Mouse (Mus musculus): ENCODE data around the gene Olfr774. TPM values are rescaled to one million over a fixed set of nuclear protein-coding genes. Genes with fewer than 3 reads are reported as not detected.

The Olfr774 gene
- polyA plus RNA-seq (2014; fragmentation: Illumina TruSeq; extraction: RNeasy Lipid Tissue Mini Kit (QIAGEN cat#74804); ENCODE audit: low read depth, low replicate concordance), result not detected

GRCm38 (mm10) chr10:129235904-129236303 is at the start of gene Olfr774:
Gene Olfr774 (plus strand): TSS chr10:129236204.

GRCm38 (mm10) chr10:129187319-129187718 is 48.7 kb upstream of the Olfr774 start, which contains the start of gene Olfr773:
Gene Olfr773 (minus strand): TSS chr10:129187419.

DNA sequence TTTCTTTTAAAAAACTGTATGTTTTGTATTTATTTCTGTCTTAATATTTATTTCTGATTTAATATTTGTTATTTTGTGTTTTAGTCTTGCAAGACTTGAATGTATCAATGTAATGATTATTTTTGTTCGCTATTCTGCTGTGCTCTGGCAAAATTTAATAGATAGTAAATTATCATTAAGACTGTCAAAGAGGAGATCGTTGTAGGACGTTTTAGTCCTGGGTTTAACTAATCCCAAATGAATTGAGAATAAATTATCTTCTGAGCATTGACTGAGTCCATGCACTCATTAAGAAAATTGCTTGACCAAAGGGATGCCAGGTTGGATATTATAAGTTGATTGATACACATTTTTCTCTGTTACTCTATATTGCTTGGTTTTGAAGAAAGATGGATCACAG is 12.1 kb downstream of the Olfr774 start, which contains the start of gene Olfr775:
TSS of gene Olfr775 (plus strand) at position 301 of the 400 bp plus-strand sequence.

GRCm38 (mm10) chr10:129258827-129259226 is 22.8 kb downstream of the Olfr774 start, which contains the start of gene Olfr776:
Gene Olfr776 (plus strand): TSS chr10:129259127.

DNA sequence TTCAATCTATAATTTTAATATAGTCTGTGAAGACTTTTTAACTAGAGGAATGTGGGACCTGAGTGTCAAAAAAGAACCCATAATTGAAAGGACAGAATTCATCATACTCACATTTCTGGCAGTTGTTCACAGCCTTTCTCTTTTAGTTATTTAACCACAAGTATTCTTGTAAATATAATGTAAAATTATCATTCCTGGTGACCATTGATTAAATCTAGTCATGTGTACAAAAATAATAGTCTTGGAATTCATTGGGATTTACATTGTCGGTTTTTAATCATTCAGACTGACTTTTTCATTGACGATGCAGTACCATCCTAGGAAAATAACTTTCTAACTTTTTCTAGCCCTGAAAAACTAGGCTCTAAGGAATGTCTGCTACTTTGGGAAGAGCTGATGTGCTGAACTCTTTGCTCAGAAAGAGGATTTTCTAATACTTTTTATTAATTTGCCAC is 35.1 kb downstream of the Olfr774 start, which contains the start of gene Olfr777:
TSS of gene Olfr777 (minus strand) at position 405 of the 455 bp plus-strand sequence.

Other genes with a start within 250 kb of the Olfr774 start
- gene Olfr9, start 246.8 kb upstream of the Olfr774 start, polyA plus RNA-seq (2014; fragmentation: Illumina TruSeq; extraction: RNeasy Lipid Tissue Mini Kit (QIAGEN cat#74804); ENCODE audit: low read depth, low replicate concordance), result not detected
- not detected for gene Olfr763, start 225.4 kb upstream of the Olfr774 start, polyA plus RNA-seq (2014; fragmentation: Illumina TruSeq; extraction: RNeasy Lipid Tissue Mini Kit (QIAGEN cat#74804); ENCODE audit: low read depth, low replicate concordance)
- gene Olfr764-ps1, start 196.3 kb upstream of the Olfr774 start, polyA plus RNA-seq (2014; fragmentation: Illumina TruSeq; extraction: RNeasy Lipid Tissue Mini Kit (QIAGEN cat#74804); ENCODE audit: low read depth, low replicate concordance), result not detected
- not detected for gene Olfr765, start 186.2 kb upstream of the Olfr774 start, polyA plus RNA-seq (2014; fragmentation: Illumina TruSeq; extraction: RNeasy Lipid Tissue Mini Kit (QIAGEN cat#74804); ENCODE audit: low read depth, low replicate concordance)
- gene Olfr766-ps1, start 167.2 kb upstream of the Olfr774 start, polyA plus RNA-seq (2014; fragmentation: Illumina TruSeq; extraction: RNeasy Lipid Tissue Mini Kit (QIAGEN cat#74804); ENCODE audit: low read depth, low replicate concordance), result not detected
- gene Olfr767, start 153.3 kb upstream of the Olfr774 start, polyA plus RNA-seq (2014; fragmentation: Illumina TruSeq; extraction: RNeasy Lipid Tissue Mini Kit (QIAGEN cat#74804); ENCODE audit: low read depth, low replicate concordance), result not detected
- not detected for gene Olfr768, start 136.8 kb upstream of the Olfr774 start, polyA plus RNA-seq (2014; fragmentation: Illumina TruSeq; extraction: RNeasy Lipid Tissue Mini Kit (QIAGEN cat#74804); ENCODE audit: low read depth, low replicate concordance)
- not detected for gene Olfr769, start 118.3 kb upstream of the Olfr774 start, polyA plus RNA-seq (2014; fragmentation: Illumina TruSeq; extraction: RNeasy Lipid Tissue Mini Kit (QIAGEN cat#74804); ENCODE audit: low read depth, low replicate concordance)
- not detected for gene Olfr770, start 97.2 kb upstream of the Olfr774 start, polyA plus RNA-seq (2014; fragmentation: Illumina TruSeq; extraction: RNeasy Lipid Tissue Mini Kit (QIAGEN cat#74804); ENCODE audit: low read depth, low replicate concordance)
- gene Olfr771, start 71.5 kb upstream of the Olfr774 start, polyA plus RNA-seq (2014; fragmentation: Illumina TruSeq; extraction: RNeasy Lipid Tissue Mini Kit (QIAGEN cat#74804); ENCODE audit: low read depth, low replicate concordance), result not detected
- gene Olfr772, start 58.3 kb upstream of the Olfr774 start, polyA plus RNA-seq (2014; fragmentation: Illumina TruSeq; extraction: RNeasy Lipid Tissue Mini Kit (QIAGEN cat#74804); ENCODE audit: low read depth, low replicate concordance), result 0.25 TPM
- not detected for gene Olfr773, start 48.8 kb upstream of the Olfr774 start, polyA plus RNA-seq (2014; fragmentation: Illumina TruSeq; extraction: RNeasy Lipid Tissue Mini Kit (QIAGEN cat#74804); ENCODE audit: low read depth, low replicate concordance)
- gene Olfr775, start 12.2 kb downstream of the Olfr774 start, polyA plus RNA-seq (2014; fragmentation: Illumina TruSeq; extraction: RNeasy Lipid Tissue Mini Kit (QIAGEN cat#74804); ENCODE audit: low read depth, low replicate concordance), result 0.06 TPM
- gene Olfr776, start 22.9 kb downstream of the Olfr774 start, polyA plus RNA-seq (2014; fragmentation: Illumina TruSeq; extraction: RNeasy Lipid Tissue Mini Kit (QIAGEN cat#74804); ENCODE audit: low read depth, low replicate concordance), result not detected
- not detected for gene Olfr777, start 35.3 kb downstream of the Olfr774 start, polyA plus RNA-seq (2014; fragmentation: Illumina TruSeq; extraction: RNeasy Lipid Tissue Mini Kit (QIAGEN cat#74804); ENCODE audit: low read depth, low replicate concordance)
- gene Olfr780, start 81.9 kb downstream of the Olfr774 start, polyA plus RNA-seq (2014; fragmentation: Illumina TruSeq; extraction: RNeasy Lipid Tissue Mini Kit (QIAGEN cat#74804); ENCODE audit: low read depth, low replicate concordance), result not detected
- not detected for gene Olfr781, start 92.7 kb downstream of the Olfr774 start, polyA plus RNA-seq (2014; fragmentation: Illumina TruSeq; extraction: RNeasy Lipid Tissue Mini Kit (QIAGEN cat#74804); ENCODE audit: low read depth, low replicate concordance)
- not detected for gene Olfr782, start 112.6 kb downstream of the Olfr774 start, polyA plus RNA-seq (2014; fragmentation: Illumina TruSeq; extraction: RNeasy Lipid Tissue Mini Kit (QIAGEN cat#74804); ENCODE audit: low read depth, low replicate concordance)
- not detected for gene Olfr784, start 147.9 kb downstream of the Olfr774 start, polyA plus RNA-seq (2014; fragmentation: Illumina TruSeq; extraction: RNeasy Lipid Tissue Mini Kit (QIAGEN cat#74804); ENCODE audit: low read depth, low replicate concordance)
- gene Olfr785, start 169.2 kb downstream of the Olfr774 start, polyA plus RNA-seq (2014; fragmentation: Illumina TruSeq; extraction: RNeasy Lipid Tissue Mini Kit (QIAGEN cat#74804); ENCODE audit: low read depth, low replicate concordance), result not detected
- not detected for gene Olfr786, start 191.1 kb downstream of the Olfr774 start, polyA plus RNA-seq (2014; fragmentation: Illumina TruSeq; extraction: RNeasy Lipid Tissue Mini Kit (QIAGEN cat#74804); ENCODE audit: low read depth, low replicate concordance)
- 2.5 TPM for gene Olfr787, start 225.7 kb downstream of the Olfr774 start, polyA plus RNA-seq (2014; fragmentation: Illumina TruSeq; extraction: RNeasy Lipid Tissue Mini Kit (QIAGEN cat#74804); ENCODE audit: low read depth, low replicate concordance)
- 2.0 TPM for gene Olfr788, start 234.8 kb downstream of the Olfr774 start, polyA plus RNA-seq (2014; fragmentation: Illumina TruSeq; extraction: RNeasy Lipid Tissue Mini Kit (QIAGEN cat#74804); ENCODE audit: low read depth, low replicate concordance)
- gene Olfr789, start 248.5 kb downstream of the Olfr774 start, polyA plus RNA-seq (2014; fragmentation: Illumina TruSeq; extraction: RNeasy Lipid Tissue Mini Kit (QIAGEN cat#74804); ENCODE audit: low read depth, low replicate concordance), result 0.25 TPM